Mouse (Mus musculus) liver, adult 2 months (tissue): ENCODE data around the gene Spata31d1a. TPM values are rescaled to one million over a fixed set of nuclear protein-coding genes. Genes with fewer than 3 reads are reported as not detected.

Experiments used
- DNase-seq: peaks from one replicate; pipeline ENCODE4 v3.0.0-alpha.2; 2011; ENCODE audit warnings: low read depth, low spot score; ENCODE audit errors: extremely low read depth
- H3K27ac ChIP-seq: fragments of 200-500 bp; replicated peaks from 2 replicates; pipeline ENCODE4 v1.5.1; 2012; ENCODE audit warnings: low read depth, mild to moderate bottlenecking, control low read depth, inconsistent platforms, low read length; ENCODE audit not compliant: insufficient read depth
- H3K27me3 ChIP-seq: fragments of 200-500 bp; 2 replicates; pipeline ENCODE4 v1.6.1; 2012; ENCODE audit warnings: mild to moderate bottlenecking, moderate library complexity, low read length, inconsistent platforms; ENCODE audit not compliant: control insufficient read depth, insufficient read depth
- H3K36me3 ChIP-seq: fragments of 200-500 bp; 2 replicates; pipeline ENCODE4 v1.6.1; 2012; ENCODE audit warnings: low read length, inconsistent platforms; ENCODE audit not compliant: control insufficient read depth, insufficient read depth
- H3K4me1 ChIP-seq: fragments of 200-500 bp; 2 replicates; pipeline ENCODE4 v1.6.1; 2011; ENCODE audit warnings: low read length; ENCODE audit not compliant: control insufficient read depth, insufficient read depth
- H3K4me3 ChIP-seq: fragments of 200-500 bp; 2 replicates; pipeline ENCODE4 v1.5.1; 2011; ENCODE audit warnings: low read depth, mild to moderate bottlenecking, control low read depth, low read length, moderate library complexity; ENCODE audit not compliant: insufficient read depth
- H3K79me2 ChIP-seq: fragments of 200-500 bp; 2 replicates; pipeline ENCODE4 v1.6.1; 2012; ENCODE audit warnings: inconsistent platforms, mild to moderate bottlenecking, low read length, moderate library complexity; ENCODE audit not compliant: control insufficient read depth, insufficient read depth
- H3K9ac ChIP-seq: fragments of 200-500 bp; 2 replicates; pipeline ENCODE4 v1.6.1; 2012; ENCODE audit warnings: low read depth, mild to moderate bottlenecking, control low read depth, inconsistent platforms, low read length
- CTCF ChIP-seq: fragments of 200-500 bp; IDR thresholded peaks from 2 replicates; pipeline ENCODE4 v1.5.1; 2011; ENCODE audit warnings: low read depth, low read length, control low read depth
- POLR2A ChIP-seq: fragments of 200-500 bp; IDR thresholded peaks from 2 replicates; pipeline ENCODE4 v1.6.1; 2011; ENCODE audit warnings: low read length, control low read depth; ENCODE audit not compliant: insufficient read depth; ENCODE audit errors: extremely low read depth
- WGBS: fragments of 180-500 bp; shearing (Covaris S2); methylation state at CpG from one replicate; pipeline ENCODE4 v1.1.7; 2018; 5-methylcytosine and 5-hydroxymethylcytosine counted together
- polyA plus RNA-seq: library from polyadenylated mRNA; depleted of rRNA; stranded (reverse); fragments of >200 nt; gene quantifications from 2 replicates; pipeline ENCODE4 v1.2.3, GENCODE M21; 2012
- total RNA-seq: library from RNA; depleted of rRNA; stranded (reverse); fragments of >200 nt; gene quantifications from 2 replicates; pipeline ENCODE4 v1.2.3, GENCODE M21; 2014

Spata31d1a gene
- total and polyA plus RNA-seq, 2 experiments, result not detected

GRCm38 (mm10) chr13:59676316-59677229 is 33.6 kb downstream of the Spata31d1a start:
- no peak for DNase-seq
- Histone ChIP-seq H3K79me2 (no peaks in the 10 kb centered on the region), H3K9ac (no peak overlapping the region), H3K36me3 (no peaks in the 10 kb centered on the region), H3K4me3 (no peak overlapping the region), H3K27ac (no peak overlapping the region), H3K4me1 (peaks cover 2% of the 10 kb centered on the region; the same call in 1 of the 2 replicates), H3K27me3 (peaks cover 3% of the 10 kb centered on the region; the same call in 1 of the 2 replicates)
- 84% methylated on average over 12 of the region's 12 CpGs for WGBS
- TF ChIP-seq POLR2A, result no peak
- TF ChIP-seq CTCF, result no peak

- TF ChIP-seq CTCF (no peak), POLR2A (no peak)
- peaks cover 3% of the 10 kb centered on the region; the same call in 1 of the 2 replicates for H3K27me3 ChIP-seq
- H3K4me1 ChIP-seq, result peaks cover 2% of the 10 kb centered on the region; the same call in 1 of the 2 replicates
- under 1% methylated on average over 54 of the region's 61 CpGs for WGBS
- H3K36me3 ChIP-seq, result no peaks in the 10 kb centered on the region
- H3K27ac ChIP-seq, result no peak within 1 kb of the TSS
- H3K79me2 ChIP-seq, result no peaks in the 10 kb centered on the region
- DNase-seq, result no peak
- H3K9ac ChIP-seq, result peak within 1 kb of the TSS; percentile 78
- H3K4me3 ChIP-seq, result peak within 1 kb of the TSS; percentile 95
Measured at GRCm38 (mm10) chr13:59675151-59676011, 34.7 kb downstream of the Spata31d1a start, which contains the start of gene Golm1. Gene Golm1 (minus strand): TSS chr13:59675811.

GRCm38 (mm10) chr13:59674761-59675150 is 35.4 kb downstream of the Spata31d1a start:
- peak overlapping the region; percentile 95 for H3K4me3 ChIP-seq
- peaks cover 3% of the 10 kb centered on the region; the same call in 1 of the 2 replicates for H3K27me3 ChIP-seq
- 0 out of 2 replicates have a peak overlapping the region, but pooled peaks have one; percentile 4 for H3K9ac ChIP-seq
- WGBS, result 8% methylated on average over 13 of the region's 13 CpGs
- H3K4me1 ChIP-seq, result peaks cover 2% of the 10 kb centered on the region; the same call in 1 of the 2 replicates
- no peaks in the 10 kb centered on the region for H3K79me2 ChIP-seq
- DNase-seq, result no peak
- no peak overlapping the region for H3K27ac ChIP-seq
- TF ChIP-seq CTCF (no peak), POLR2A (no peak)
- no peaks in the 10 kb centered on the region for H3K36me3 ChIP-seq

- WGBS, result 16% methylated on average over 3 of the region's 3 CpGs
- Histone ChIP-seq H3K27ac (no peak overlapping the region), H3K4me3 (no peak overlapping the region), H3K27me3 (peaks cover 3% of the 10 kb centered on the region; the same call in 1 of the 2 replicates), H3K4me1 (peaks cover 2% of the 10 kb centered on the region; the same call in 1 of the 2 replicates), H3K36me3 (no peaks in the 10 kb centered on the region), H3K9ac (no peak overlapping the region), H3K79me2 (no peaks in the 10 kb centered on the region)
- TF ChIP-seq CTCF (no peak), POLR2A (no peak)
- DNase-seq, result no peak
Measured at GRCm38 (mm10) chr13:59674215-59674614, 35.9 kb downstream of the Spata31d1a start.

GRCm38 (mm10) chr13:59673597-59673996 is 36.5 kb downstream of the Spata31d1a start:
- Histone ChIP-seq H3K79me2 (no peaks in the 10 kb centered on the region), H3K9ac (no peak overlapping the region), H3K27me3 (peaks cover 3% of the 10 kb centered on the region; the same call in 1 of the 2 replicates), H3K4me1 (peaks cover 2% of the 10 kb centered on the region; the same call in 1 of the 2 replicates), H3K36me3 (no peaks in the 10 kb centered on the region), H3K27ac (no peak overlapping the region), H3K4me3 (no peak overlapping the region)
- WGBS, result 90% methylated on average over 7 of the region's 7 CpGs
- no peak for DNase-seq
- TF ChIP-seq POLR2A (no peak), CTCF (no peak)
